In the genomic region with DNA sequence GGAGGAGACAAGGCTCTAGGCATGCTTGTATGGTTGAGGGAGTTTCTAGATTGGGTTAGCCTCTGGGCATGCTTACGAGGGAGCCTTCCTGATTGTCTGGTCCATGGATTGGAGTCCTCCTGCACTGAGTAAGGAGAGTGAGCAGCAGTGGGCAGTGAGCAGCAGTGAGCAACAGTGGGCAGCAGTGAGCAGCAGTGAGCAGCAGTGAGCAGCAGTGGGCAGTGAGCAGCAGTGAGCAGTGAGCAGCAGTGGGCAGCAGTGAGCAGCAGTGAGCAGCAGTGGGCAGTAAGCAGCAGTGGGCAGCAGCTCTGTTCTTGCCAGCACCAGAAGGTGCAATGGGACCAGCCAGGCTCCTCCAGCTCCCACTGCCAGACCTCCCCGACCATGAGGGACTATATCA, we compare ENCODE assay signal across 9 mouse cellular contexts. TPM values are rescaled to one million over a fixed set of nuclear protein-coding genes. Genes with fewer than 3 reads are reported as not detected.
DNase-seq lines count a peak whose midpoint lies in the region; ATAC-seq and TF ChIP-seq lines count a peak whose summit lies in the region.
"Had no signal": no experiment of that assay in that cellular context is flagged by ENCODE, and none has a peak within 500 bp of the region (broad histone marks: within the 10 kb centered on the region; RNA-seq: fewer than 3 reads in every experiment).

No protein-coding gene starts in this region.

- DNase-seq in kidney, postnatal 0 days (ENCODE audit: low spot score), result peak; percentile 34
- no peak for DNase-seq in kidney, adult 11 months
- DNase-seq in embryo, embryonic 10 days (ENCODE audit: low spot score), result peak; percentile 49
- DNase-seq in right cerebral cortex, adult 2 months (ENCODE audit: low spot score in 2 of 2), result no peak
- DNase-seq in right cerebral cortex, postnatal 36 days (ENCODE audit: low spot score in 2 of 2), result no peak
- DNase-seq in frontal cortex, adult 2 months (ENCODE audit: extremely low spot score in 1 of 2, low spot score in 1 of 2), result no peak

- ATAC-seq in kidney, postnatal 0 days (replicated peaks; ENCODE audit: low FRiP score, low read depth), result 0 out of 2 replicates have a peak, but pooled peaks have one; percentile 27
- 0 out of 2 replicates have a peak, but pooled peaks have one; percentile 33 for ATAC-seq in liver, embryonic 12.5 days
- peak; percentile 14; the same call in 1 of the 2 replicates for ATAC-seq in neural tube, embryonic 14.5 days (ENCODE audit: low read depth)

- no peak overlapping the region for H3K4me3 ChIP-seq in kidney, postnatal 0 days (replicated peaks; ENCODE audit: low read depth, low read length)
- no peak overlapping the region for H3K4me3 ChIP-seq in liver, embryonic 12.5 days
- H3K4me3 ChIP-seq in neural tube, embryonic 14.5 days (ENCODE audit: low read depth, low read length), result no peak overlapping the region

- no peak overlapping the region for H3K4me2 ChIP-seq in kidney, postnatal 0 days (ENCODE audit: low read length)
- H3K4me2 ChIP-seq in liver, embryonic 12.5 days, result no peak overlapping the region
- H3K4me2 ChIP-seq in neural tube, embryonic 14.5 days (ENCODE audit: low read depth, low read length), result no peak overlapping the region

- no peaks in the 10 kb centered on the region for H3K9me3 ChIP-seq in kidney, postnatal 0 days (replicated peaks; ENCODE audit: low read length)
- no peaks in the 10 kb centered on the region for H3K9me3 ChIP-seq in liver, embryonic 12.5 days (replicated peaks)
- H3K9me3 ChIP-seq in neural tube, embryonic 14.5 days (ENCODE audit: control insufficient read depth, low read length), result no peaks in the 10 kb centered on the region

- no peaks in the 10 kb centered on the region for H3K4me1 ChIP-seq in kidney, postnatal 0 days (replicated peaks; ENCODE audit: insufficient read depth, low read length)
- H3K4me1 ChIP-seq in liver, embryonic 12.5 days, result 0 out of 2 replicates have a peak, but pooled peaks cover 6% of the 10 kb centered on the region
- H3K4me1 ChIP-seq in neural tube, embryonic 14.5 days (ENCODE audit: control insufficient read depth, insufficient read depth, low read length), result no peaks in the 10 kb centered on the region

- H3K27ac ChIP-seq in kidney, postnatal 0 days, result no peak overlapping the region
- no peak overlapping the region for H3K27ac ChIP-seq in liver, embryonic 12.5 days
- H3K27ac ChIP-seq in neural tube, embryonic 14.5 days (ENCODE audit: low read depth, low read length), result no peak overlapping the region
- H3K27ac ChIP-seq: macrophage had no signal

- H3K36me3 ChIP-seq in kidney, postnatal 0 days (ENCODE audit: insufficient read depth, low read length), result no peaks in the 10 kb centered on the region
- peaks cover 1% of the 10 kb centered on the region; the same call in 1 of the 2 replicates for H3K36me3 ChIP-seq in liver, embryonic 12.5 days
- no peaks in the 10 kb centered on the region for H3K36me3 ChIP-seq in neural tube, embryonic 14.5 days (ENCODE audit: control insufficient read depth, insufficient read depth, low read length)

- H3K27me3 ChIP-seq in kidney, postnatal 0 days (ENCODE audit: insufficient read depth, low read length), result no peaks in the 10 kb centered on the region
- H3K27me3 ChIP-seq in liver, embryonic 12.5 days (replicated peaks), result 0 out of 2 replicates have a peak, but pooled peaks cover 4% of the 10 kb centered on the region
- no peaks in the 10 kb centered on the region for H3K27me3 ChIP-seq in neural tube, embryonic 14.5 days (ENCODE audit: control insufficient read depth, insufficient read depth, low read length)

- H3K9ac ChIP-seq in kidney, postnatal 0 days (ENCODE audit: low read depth, low read length), result no peak overlapping the region
- no peak overlapping the region for H3K9ac ChIP-seq in liver, embryonic 12.5 days
- H3K9ac ChIP-seq in neural tube, embryonic 14.5 days (replicated peaks; ENCODE audit: low read depth, low read length), result no peak overlapping the region

- WGBS in kidney, postnatal 0 days, result 67% methylated on average over 2 of the region's 2 CpGs
- WGBS in liver, embryonic 12.5 days (ENCODE audit: insufficient replicate concordance), result 50% methylated on average over 2 of the region's 2 CpGs
- 73% methylated on average over 2 of the region's 2 CpGs for WGBS in neural tube, embryonic 14.5 days

- peak; percentile 68 for TF ChIP-seq CTCF in kidney, postnatal 0 days (IDR thresholded peaks at IDR 0.05; ENCODE audit: low read depth)

RNA-seq across cellular contexts. Expression of gene Coq7, which starts 15.3 kb away (rescaled TPM):
- polyA plus RNA-seq in kidney, postnatal 0 days (2015; fragmentation: Nextera tagmentation; extraction: Ambion mirVana), result 165 and 168 TPM in 2 replicates
- polyA plus RNA-seq in liver, embryonic 12.5 days (2016; fragmentation: Nextera tagmentation; extraction: Ambion mirVana), result 62.9 and 64.4 TPM in 2 replicates
- 113 and 127 TPM in 2 replicates for polyA plus RNA-seq in neural tube, embryonic 14.5 days (2014; fragmentation: Nextera tagmentation; extraction: Ambion mirVana)
- polyA plus RNA-seq in frontal cortex, adult 2 months (2012; rRNA removed), result 68.3 and 72.1 TPM in 2 replicates

RNA-seq across cellular contexts. Expression of gene Itpripl2, which starts 26.0 kb away (rescaled TPM):
- polyA plus RNA-seq in kidney, postnatal 0 days (2015; fragmentation: Nextera tagmentation; extraction: Ambion mirVana), result 4.8 and 5.0 TPM in 2 replicates
- 1.2 and 1.3 TPM in 2 replicates for polyA plus RNA-seq in liver, embryonic 12.5 days (2016; fragmentation: Nextera tagmentation; extraction: Ambion mirVana)
- polyA plus RNA-seq in neural tube, embryonic 14.5 days (2014; fragmentation: Nextera tagmentation; extraction: Ambion mirVana), result 0.29 and 0.93 TPM in 2 replicates
- 2.5 and 3.1 TPM in 2 replicates for polyA plus RNA-seq in frontal cortex, adult 2 months (2012; rRNA removed)

Comparison
In these comparisons a context has a peak if more than half of its experiments do, and no peak if none do; other contexts are left out.
1. DNase-seq: peak in kidney, postnatal 0 days (single experiment) and embryo, embryonic 10 days (single experiment); none in kidney, adult 11 months (single experiment), right cerebral cortex, adult 2 months (0 of 2), right cerebral cortex, postnatal 36 days (0 of 2) and frontal cortex, adult 2 months (0 of 2).
2. Peak in every context shown above with its lines, with median percentiles within 50 percentile points of each other: ATAC-seq.